Mouse (Mus musculus) kidney, adult 2 months (tissue): Measurements from ENCODE around the gene Sde2.

Experiments used
- CTCF ChIP-seq: fragments of 200-500 bp; conservative IDR thresholded peaks from 2 replicates; pipeline ENCODE4 v1.5.1; 2011; ENCODE audit warnings: low read depth, mild to moderate bottlenecking, control low read depth, low read length, moderate library complexity, mixed read lengths; ENCODE audit not compliant: insufficient read depth, insufficient read length
- POLR2A ChIP-seq: fragments of 200-500 bp; IDR thresholded peaks from one replicate; pipeline ENCODE4 v1.6.1; 2011; ENCODE audit warnings: low read depth, low read length, control low read depth

DNA sequence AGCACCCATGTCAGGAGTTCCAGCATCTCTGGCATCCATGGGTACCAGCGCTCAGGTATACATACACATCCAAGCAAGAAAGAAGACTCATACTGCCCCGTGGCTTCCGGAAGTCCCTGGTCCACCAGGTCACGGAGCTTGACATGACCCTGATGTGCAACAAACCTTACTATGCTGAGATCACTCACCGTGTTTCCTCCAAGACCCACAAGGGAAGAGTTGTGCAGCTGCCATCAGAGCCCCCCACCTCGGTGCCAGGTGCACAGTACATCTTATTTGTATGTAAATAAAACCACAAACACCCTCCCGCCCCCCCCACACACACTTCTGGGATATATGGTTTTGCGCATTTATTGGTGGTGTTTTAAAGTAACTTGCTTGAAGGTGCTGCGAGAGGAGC is 24.2 kb downstream of the Sde2 start:
- TF ChIP-seq CTCF, result no peak
- no peak for TF ChIP-seq POLR2A
